Mouse (Mus musculus): Measurements from ENCODE around the gene Col1a2. TPM values are rescaled to one million over a fixed set of nuclear protein-coding genes. Genes with fewer than 3 reads are reported as not detected.

Col1a2 gene
- polyA plus RNA-seq, 1 experiment from 2014 or later = 32.8 TPM

GRCm38 (mm10) chr6:4557086-4557485 is 52.5 kb downstream of the Col1a2 start:
- Histone ChIP-seq H3K36me3 (ENCODE audit: control insufficient read depth, insufficient read depth, low read length) (no peaks in the 10 kb centered on the region), H3K9ac (ENCODE audit: low read length) (no peak overlapping the region), H3K9me3 (replicated peaks; ENCODE audit: control insufficient read depth, low read length) (no peaks in the 10 kb centered on the region), H3K4me3 (ENCODE audit: low read depth, low read length) (no peak overlapping the region), H3K27ac (ENCODE audit: low read depth, low read length) (no peak overlapping the region), H3K4me2 (ENCODE audit: low read length) (no peak overlapping the region), H3K27me3 (replicated peaks; ENCODE audit: control insufficient read depth, insufficient read depth, low read length) (no peaks in the 10 kb centered on the region), H3K4me1 (ENCODE audit: control insufficient read depth, insufficient read depth, low read length) (peaks cover 9% of the 10 kb centered on the region; the same call in 1 of the 2 replicates)
- 79% methylated on average over 8 of the region's 8 CpGs for WGBS
- ATAC-seq (no peak), DNase-seq (ENCODE audit: low spot score) (no peak)

DNA sequence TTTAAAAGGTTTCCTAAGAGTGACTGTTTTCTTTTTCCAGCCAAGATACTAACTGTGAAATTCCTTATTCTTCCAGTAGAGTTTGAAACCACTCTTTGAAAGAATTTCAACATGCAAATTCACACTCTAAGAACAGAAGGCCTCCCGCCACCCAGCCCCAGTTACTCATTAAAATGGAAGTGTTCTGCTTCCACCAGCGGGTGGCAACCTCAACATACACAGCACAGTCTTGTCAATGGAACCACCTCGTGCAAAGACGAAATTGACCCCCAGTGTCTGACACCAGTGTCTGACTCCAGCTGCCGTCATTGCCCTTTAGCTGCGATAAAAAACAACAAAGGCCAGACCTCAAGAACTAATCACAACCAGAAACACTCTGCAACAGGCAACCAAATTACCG is 53.1 kb downstream of the Col1a2 start:
- no peak overlapping the region for H3K27ac ChIP-seq (ENCODE audit: low read depth, low read length)
- H3K9ac ChIP-seq (ENCODE audit: low read length) = no peak overlapping the region
- DNase-seq (ENCODE audit: low spot score) (peak; percentile 74), ATAC-seq (peak; percentile 79)
- no peak overlapping the region for H3K4me2 ChIP-seq (ENCODE audit: low read length)
- H3K9me3 ChIP-seq (replicated peaks; ENCODE audit: control insufficient read depth, low read length) = no peaks in the 10 kb centered on the region
- H3K4me3 ChIP-seq (ENCODE audit: low read depth, low read length) = no peak overlapping the region
- peaks cover 9% of the 10 kb centered on the region; the same call in 1 of the 2 replicates for H3K4me1 ChIP-seq (ENCODE audit: control insufficient read depth, insufficient read depth, low read length)
- H3K27me3 ChIP-seq (replicated peaks; ENCODE audit: control insufficient read depth, insufficient read depth, low read length) = no peaks in the 10 kb centered on the region
- 11% methylated on average over 7 of the region's 7 CpGs for WGBS
- H3K36me3 ChIP-seq (ENCODE audit: control insufficient read depth, insufficient read depth, low read length) = no peaks in the 10 kb centered on the region

DNA sequence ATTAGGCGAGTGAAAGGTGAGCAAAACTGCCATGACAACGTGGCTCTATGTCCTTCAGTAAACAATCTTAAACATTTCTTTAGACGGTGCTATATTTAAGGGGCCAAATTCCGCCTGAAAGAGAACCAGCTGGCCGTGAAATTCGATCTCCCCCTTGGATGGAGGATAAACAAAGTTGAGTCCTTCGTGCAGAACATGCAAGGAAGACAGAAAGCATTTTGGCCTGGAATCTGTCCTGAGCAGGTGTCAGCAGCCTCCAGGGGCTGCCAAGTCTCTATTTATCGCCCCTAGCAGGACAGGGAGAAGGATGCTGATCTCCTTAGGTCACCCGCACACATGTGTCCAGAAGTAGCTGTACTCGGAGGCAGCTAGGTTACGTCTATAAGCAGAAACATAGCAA is 56.5 kb downstream of the Col1a2 start:
- Histone ChIP-seq H3K4me3 (ENCODE audit: low read depth, low read length) (no peak overlapping the region), H3K9me3 (replicated peaks; ENCODE audit: control insufficient read depth, low read length) (no peaks in the 10 kb centered on the region), H3K36me3 (ENCODE audit: control insufficient read depth, insufficient read depth, low read length) (no peaks in the 10 kb centered on the region), H3K4me1 (ENCODE audit: control insufficient read depth, insufficient read depth, low read length) (peaks cover 4% of the 10 kb centered on the region; the same call in 1 of the 2 replicates), H3K27me3 (replicated peaks; ENCODE audit: control insufficient read depth, insufficient read depth, low read length) (no peaks in the 10 kb centered on the region), H3K27ac (ENCODE audit: low read depth, low read length) (no peak overlapping the region), H3K9ac (ENCODE audit: low read length) (no peak overlapping the region), H3K4me2 (ENCODE audit: low read length) (no peak overlapping the region)
- ATAC-seq = peak; percentile 28; the same call in 1 of the 2 replicates
- no peak for DNase-seq (ENCODE audit: low spot score)
- WGBS = 18% methylated on average over 11 of the region's 11 CpGs

- Histone ChIP-seq H3K27ac (ENCODE audit: low read depth, low read length) (no peak overlapping the region), H3K9me3 (replicated peaks; ENCODE audit: control insufficient read depth, low read length) (no peaks in the 10 kb centered on the region), H3K4me3 (ENCODE audit: low read depth, low read length) (no peak overlapping the region), H3K27me3 (replicated peaks; ENCODE audit: control insufficient read depth, insufficient read depth, low read length) (no peaks in the 10 kb centered on the region), H3K36me3 (ENCODE audit: control insufficient read depth, insufficient read depth, low read length) (no peaks in the 10 kb centered on the region), H3K9ac (ENCODE audit: low read length) (no peak overlapping the region), H3K4me1 (ENCODE audit: control insufficient read depth, insufficient read depth, low read length) (peaks cover 4% of the 10 kb centered on the region; the same call in 1 of the 2 replicates), H3K4me2 (ENCODE audit: low read length) (no peak overlapping the region)
- no peak for ATAC-seq
- no peak for DNase-seq (ENCODE audit: low spot score)
These were observed 57.0 kb downstream of the Col1a2 start for GRCm38 (mm10) chr6:4561621-4562020.

DNA sequence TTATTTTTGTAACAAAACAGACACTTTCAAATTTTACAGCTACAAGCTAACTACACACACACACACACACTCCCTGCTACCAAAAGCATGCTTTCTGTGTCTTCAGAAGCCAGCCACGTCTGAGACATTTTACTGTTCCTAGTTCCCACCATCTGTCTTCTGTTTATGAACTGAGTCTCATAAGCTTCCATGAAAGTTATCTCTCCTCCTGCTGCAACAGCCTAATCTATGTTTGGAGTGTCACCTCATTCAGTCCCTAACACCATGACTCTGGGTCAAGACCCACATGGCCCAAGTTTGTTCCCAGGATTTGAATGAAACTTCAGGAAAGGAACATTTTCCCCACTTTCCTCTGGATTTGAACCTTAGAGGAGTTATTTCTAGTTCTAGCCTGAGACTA is 57.8 kb downstream of the Col1a2 start:
- no peak overlapping the region for H3K9ac ChIP-seq (ENCODE audit: low read length)
- H3K9me3 ChIP-seq (replicated peaks; ENCODE audit: control insufficient read depth, low read length) = no peaks in the 10 kb centered on the region
- DNase-seq (ENCODE audit: low spot score) = no peak
- H3K4me2 ChIP-seq (ENCODE audit: low read length) = no peak overlapping the region
- ATAC-seq = no peak
- no peak overlapping the region for H3K27ac ChIP-seq (ENCODE audit: low read depth, low read length)
- WGBS = 71% methylated on average over 1 of the region's 1 CpGs
- no peak overlapping the region for H3K4me3 ChIP-seq (ENCODE audit: low read depth, low read length)
- H3K27me3 ChIP-seq (replicated peaks; ENCODE audit: control insufficient read depth, insufficient read depth, low read length) = no peaks in the 10 kb centered on the region
- no peaks in the 10 kb centered on the region for H3K36me3 ChIP-seq (ENCODE audit: control insufficient read depth, insufficient read depth, low read length)
- peaks cover 4% of the 10 kb centered on the region; the same call in 1 of the 2 replicates for H3K4me1 ChIP-seq (ENCODE audit: control insufficient read depth, insufficient read depth, low read length)

DNA sequence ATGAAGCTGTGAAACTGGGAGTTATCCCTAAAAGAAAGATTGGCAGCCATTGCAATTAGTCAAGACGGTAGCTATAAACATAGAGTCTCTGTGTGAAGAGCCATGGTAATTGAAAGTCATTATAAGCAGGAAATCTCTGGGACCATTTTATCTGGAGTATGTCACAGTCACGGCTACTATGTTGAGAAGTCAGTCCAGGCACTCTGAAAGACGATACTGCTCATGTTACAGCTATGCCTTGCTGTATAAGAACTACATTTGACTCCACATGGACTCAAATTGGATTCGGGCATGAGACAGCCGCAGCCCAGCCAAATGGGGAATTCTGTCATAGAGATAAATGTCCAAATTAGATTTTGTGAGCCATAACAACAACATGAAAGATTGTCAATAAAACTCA is 58.9 kb downstream of the Col1a2 start:
- Histone ChIP-seq H3K4me1 (ENCODE audit: control insufficient read depth, insufficient read depth, low read length) (peaks cover 4% of the 10 kb centered on the region; the same call in 1 of the 2 replicates), H3K9me3 (replicated peaks; ENCODE audit: control insufficient read depth, low read length) (no peaks in the 10 kb centered on the region), H3K4me3 (ENCODE audit: low read depth, low read length) (no peak overlapping the region), H3K9ac (ENCODE audit: low read length) (no peak overlapping the region), H3K27me3 (replicated peaks; ENCODE audit: control insufficient read depth, insufficient read depth, low read length) (no peaks in the 10 kb centered on the region), H3K4me2 (ENCODE audit: low read length) (no peak overlapping the region), H3K36me3 (ENCODE audit: control insufficient read depth, insufficient read depth, low read length) (no peaks in the 10 kb centered on the region), H3K27ac (ENCODE audit: low read depth, low read length) (no peak overlapping the region)
- ATAC-seq = no peak
- 89% methylated on average over 5 of the region's 5 CpGs for WGBS
- DNase-seq (ENCODE audit: low spot score) = no peak

GRCm38 (mm10) chr6:4570412-4570811 is 65.8 kb downstream of the Col1a2 start:
- no peak overlapping the region for H3K4me3 ChIP-seq (ENCODE audit: low read depth, low read length)
- no peak for ATAC-seq
- H3K9ac ChIP-seq (ENCODE audit: low read length) = no peak overlapping the region
- no peaks in the 10 kb centered on the region for H3K9me3 ChIP-seq (replicated peaks; ENCODE audit: control insufficient read depth, low read length)
- H3K27me3 ChIP-seq (replicated peaks; ENCODE audit: control insufficient read depth, insufficient read depth, low read length) = no peaks in the 10 kb centered on the region
- H3K4me1 ChIP-seq (ENCODE audit: control insufficient read depth, insufficient read depth, low read length) = no peaks in the 10 kb centered on the region
- DNase-seq (ENCODE audit: low spot score) = no peak
- no peak overlapping the region for H3K4me2 ChIP-seq (ENCODE audit: low read length)
- 88% methylated on average over 4 of the region's 4 CpGs for WGBS
- no peak overlapping the region for H3K27ac ChIP-seq (ENCODE audit: low read depth, low read length)
- H3K36me3 ChIP-seq (ENCODE audit: control insufficient read depth, insufficient read depth, low read length) = no peaks in the 10 kb centered on the region

- Histone ChIP-seq H3K36me3 (ENCODE audit: control insufficient read depth, insufficient read depth, low read length) (no peaks in the 10 kb centered on the region), H3K9me3 (replicated peaks; ENCODE audit: control insufficient read depth, low read length) (no peaks in the 10 kb centered on the region), H3K27ac (ENCODE audit: low read depth, low read length) (no peak overlapping the region), H3K4me2 (ENCODE audit: low read length) (no peak overlapping the region), H3K9ac (ENCODE audit: low read length) (no peak overlapping the region), H3K4me1 (ENCODE audit: control insufficient read depth, insufficient read depth, low read length) (no peaks in the 10 kb centered on the region), H3K27me3 (replicated peaks; ENCODE audit: control insufficient read depth, insufficient read depth, low read length) (no peaks in the 10 kb centered on the region), H3K4me3 (ENCODE audit: low read depth, low read length) (no peak overlapping the region)
- 74% methylated on average over 5 of the region's 5 CpGs for WGBS
- DNase-seq (ENCODE audit: low spot score) (peak; percentile 53), ATAC-seq (peak; percentile 67; the same call in 1 of the 2 replicates)
These were observed 73.1 kb downstream of the Col1a2 start for GRCm38 (mm10) chr6:4577756-4578155.

GRCm38 (mm10) chr6:4578343-4578742 is 73.7 kb downstream of the Col1a2 start:
- no peak for DNase-seq (ENCODE audit: low spot score)
- no peak overlapping the region for H3K9ac ChIP-seq (ENCODE audit: low read length)
- H3K4me3 ChIP-seq (ENCODE audit: low read depth, low read length) = no peak overlapping the region
- H3K9me3 ChIP-seq (replicated peaks; ENCODE audit: control insufficient read depth, low read length) = no peaks in the 10 kb centered on the region
- no peaks in the 10 kb centered on the region for H3K27me3 ChIP-seq (replicated peaks; ENCODE audit: control insufficient read depth, insufficient read depth, low read length)
- H3K27ac ChIP-seq (ENCODE audit: low read depth, low read length) = no peak overlapping the region
- H3K4me1 ChIP-seq (ENCODE audit: control insufficient read depth, insufficient read depth, low read length) = no peaks in the 10 kb centered on the region
- no peak overlapping the region for H3K4me2 ChIP-seq (ENCODE audit: low read length)
- WGBS = 81% methylated on average over 6 of the region's 6 CpGs
- no peak for ATAC-seq
- H3K36me3 ChIP-seq (ENCODE audit: control insufficient read depth, insufficient read depth, low read length) = no peaks in the 10 kb centered on the region
